Mouse (Mus musculus) midbrain, embryonic 10.5 days (tissue): ENCODE measurements around the gene Gm572. TPM values are rescaled to one million over a fixed set of nuclear protein-coding genes. Genes with fewer than 3 reads are reported as not detected.
A peak's percentile ranks its signal among the peaks of the same experiment; 100 is the strongest.

Experiments used
- DNase-seq: peaks from one replicate; pipeline ENCODE4 v3.0.0-alpha.2; 2017; ENCODE audit warnings: low spot score
- H3K27ac ChIP-seq: fragments of 300-500 bp; sonication (generic); replicated peaks from 2 replicates; pipeline ENCODE4 v1.5.1; 2016; ENCODE audit warnings: mild to moderate bottlenecking
- H3K27me3 ChIP-seq: fragments of 300-500 bp; sonication (generic); 2 replicates; pipeline ENCODE4 v1.6.1; 2016; ENCODE audit warnings: low read depth, mild to moderate bottlenecking; ENCODE audit not compliant: poor library complexity, severe bottlenecking
- H3K36me3 ChIP-seq: fragments of 300-500 bp; sonication (generic); 2 replicates; pipeline ENCODE4 v1.6.1; 2016; ENCODE audit warnings: mild to moderate bottlenecking, moderate library complexity
- H3K4me1 ChIP-seq: fragments of 300-500 bp; sonication (generic); 2 replicates; pipeline ENCODE4 v1.6.1; 2016
- H3K4me3 ChIP-seq: fragments of 300-500 bp; sonication (generic); 2 replicates; pipeline ENCODE4 v1.5.1; 2016; ENCODE audit warnings: mild to moderate bottlenecking, moderate library complexity
- H3K9me3 ChIP-seq: fragments of 300-500 bp; sonication (generic); replicated peaks from 2 replicates; pipeline ENCODE4 v1.6.1; 2016; ENCODE audit warnings: mild to moderate bottlenecking
- WGBS: fragments of 180-500 bp; shearing (Covaris S2); methylation state at CpG from one replicate; pipeline ENCODE4 v1.1.7; 2016; 5-methylcytosine and 5-hydroxymethylcytosine counted together
- polyA plus RNA-seq: library from polyadenylated mRNA; unstranded; fragments of >200 nt; fragmentation: Nextera tagmentation; extraction: Ambion mirVana; gene quantifications from 2 replicates; pipeline ENCODE4 v1.2.1, GENCODE M21; 2016

Gene Gm572
- polyA plus RNA-seq, 1 experiment from 2014 or later, result 0.09 TPM

- Histone ChIP-seq H3K27ac (peak overlapping the region; percentile 33), H3K4me1 (peaks cover 59% of the 10 kb centered on the region)
- 43% methylated on average over 10 of the region's 10 CpGs for WGBS
These were observed 69.5 kb downstream of the Gm572 start for GRCm38 (mm10) chr4:148712632-148713031.

GRCm38 (mm10) chr4:148714064-148714463 is 70.9 kb downstream of the Gm572 start:
- DNase-seq, result no peak
- WGBS, result 81% methylated on average over 8 of the region's 8 CpGs
- Histone ChIP-seq H3K9me3 (no peaks in the 10 kb centered on the region), H3K27me3 (peaks cover 65% of the 10 kb centered on the region), H3K36me3 (no peaks in the 10 kb centered on the region), H3K4me3 (no peak overlapping the region), H3K27ac (no peak overlapping the region; the same call in 1 of the 2 replicates), H3K4me1 (peaks cover 44% of the 10 kb centered on the region)

More at GRCm38 (mm10) chr4:148712632-148713031, 69.5 kb downstream of the Gm572 start:
- DNase-seq, result no peak
- Histone ChIP-seq H3K27me3 (peaks cover 73% of the 10 kb centered on the region), H3K4me3 (no peak overlapping the region), H3K36me3 (no peaks in the 10 kb centered on the region), H3K9me3 (no peaks in the 10 kb centered on the region)

- no peak for DNase-seq
- H3K4me1 ChIP-seq, result peaks cover 41% of the 10 kb centered on the region
- 88% methylated on average over 12 of the region's 12 CpGs for WGBS
These were observed 71.6 kb downstream of the Gm572 start for GRCm38 (mm10) chr4:148714739-148715138.

GRCm38 (mm10) chr4:148715396-148715795 is 72.3 kb downstream of the Gm572 start:
- no peaks in the 10 kb centered on the region for H3K36me3 ChIP-seq
- DNase-seq, result no peak
- H3K4me1 ChIP-seq, result peaks cover 37% of the 10 kb centered on the region
- peaks cover 63% of the 10 kb centered on the region for H3K27me3 ChIP-seq
- 43% methylated on average over 3 of the region's 3 CpGs for WGBS
- H3K4me3 ChIP-seq, result no peak overlapping the region
- no peak overlapping the region for H3K27ac ChIP-seq
- no peaks in the 10 kb centered on the region for H3K9me3 ChIP-seq

More at GRCm38 (mm10) chr4:148714739-148715138, 71.6 kb downstream of the Gm572 start:
- H3K27me3 ChIP-seq, result peaks cover 63% of the 10 kb centered on the region
- no peaks in the 10 kb centered on the region for H3K9me3 ChIP-seq
- no peak overlapping the region for H3K4me3 ChIP-seq
- H3K36me3 ChIP-seq, result no peaks in the 10 kb centered on the region
- H3K27ac ChIP-seq, result no peak overlapping the region

Other genes starting within 250 kb of the Gm572 start
- gene Ubiad1, start 198.5 kb upstream of the Gm572 start, polyA plus RNA-seq, result 26.2 and 28.3 TPM in 2 replicates
- gene Mtor, start 194.7 kb upstream of the Gm572 start, polyA plus RNA-seq, result 20.8 and 25.6 TPM in 2 replicates
- gene Angptl7, start 142.9 kb upstream of the Gm572 start, polyA plus RNA-seq, result 0.16 and 0.21 TPM in 2 replicates
- 96.2 and 98.8 TPM in 2 replicates for gene Exosc10, start 84.9 kb upstream of the Gm572 start, polyA plus RNA-seq
- 191 and 236 TPM in 2 replicates for gene Srm, start 51.8 kb upstream of the Gm572 start, polyA plus RNA-seq
- gene Masp2, start 40.8 kb upstream of the Gm572 start, polyA plus RNA-seq, result 0.12 and 0.45 TPM in 2 replicates
- 427 and 457 TPM in 2 replicates for gene Tardbp, start 16.3 kb upstream of the Gm572 start, polyA plus RNA-seq
- gene Casz1, start 161.1 kb downstream of the Gm572 start, polyA plus RNA-seq, result 2.9 and 6.3 TPM in 2 replicates